Mouse (Mus musculus): ENCODE results near the gene Dvl3. TPM values are rescaled to one million over a fixed set of nuclear protein-coding genes. Genes with fewer than 3 reads are reported as not detected.

Gene Dvl3
- total RNA-seq, 2 experiments from 2014 or later = 47.2 to 48.0 TPM

GRCm38 (mm10) chr16:20497980-20498676, 18.7 kb upstream of the Dvl3 start:
- peak in 1 of 2 experiments; percentile 42 for DNase-seq

- peak; percentile 97 to 99 for DNase-seq
Measured at GRCm38 (mm10) chr16:20498677-20499475, 17.9 kb upstream of the Dvl3 start, which contains the start of gene Eif2b5. Eif2b5 (plus strand) TSS chr16:20498817.

GRCm38 (mm10) chr16:20506000-20506399, 10.8 kb upstream of the Dvl3 start:
- no peak for DNase-seq

GRCm38 (mm10) chr16:20509349-20509748, 7.4 kb upstream of the Dvl3 start:
- DNase-seq = peak in 1 of 2 experiments; percentile 18

- no peak for DNase-seq
Measured at GRCm38 (mm10) chr16:20511277-20511847, 5.4 kb upstream of the Dvl3 start.

- no peak for DNase-seq
Measured at GRCm38 (mm10) chr16:20516032-20516431, 750 bp upstream of the Dvl3 start.

GRCm38 (mm10) chr16:20517216-20517615, 434 bp downstream of the Dvl3 start:
- no peak for DNase-seq

- DNase-seq = peak; percentile 37 to 53
Measured at GRCm38 (mm10) chr16:20517701-20518374, 1.1 kb downstream of the Dvl3 start.

GRCm38 (mm10) chr16:20523886-20524285, 7.1 kb downstream of the Dvl3 start:
- no peak for DNase-seq

- DNase-seq = no peak
Measured at GRCm38 (mm10) chr16:20528779-20529178, 12.0 kb downstream of the Dvl3 start.

GRCm38 (mm10) chr16:20529375-20529774, 12.6 kb downstream of the Dvl3 start:
- no peak for DNase-seq

GRCm38 (mm10) chr16:20530941-20531340, 14.2 kb downstream of the Dvl3 start:
- no peak for DNase-seq

- no peak for DNase-seq
Measured at GRCm38 (mm10) chr16:20534617-20535295, 18.0 kb downstream of the Dvl3 start.

GRCm38 (mm10) chr16:20535296-20536080, 18.7 kb downstream of the Dvl3 start, which contains the start of gene Ap2m1:
Ap2m1 (plus strand) TSS chr16:20535478.
- peak; percentile 95 to 99 for DNase-seq

GRCm38 (mm10) chr16:20536081-20536665, 19.4 kb downstream of the Dvl3 start:
- no peak for DNase-seq

GRCm38 (mm10) chr16:20537071-20537471, 20.3 kb downstream of the Dvl3 start:
- DNase-seq = peak; percentile 26 to 29

GRCm38 (mm10) chr16:20537601-20538320, 21.0 kb downstream of the Dvl3 start:
- peak in 1 of 2 experiments; percentile 20 for DNase-seq

GRCm38 (mm10) chr16:20539649-20540048, 22.9 kb downstream of the Dvl3 start:
- no peak for DNase-seq

- DNase-seq = no peak
Measured at GRCm38 (mm10) chr16:20540438-20540837, 23.7 kb downstream of the Dvl3 start.

GRCm38 (mm10) chr16:20545696-20546095, 28.9 kb downstream of the Dvl3 start:
- DNase-seq = no peak
